Mouse (Mus musculus) neural tube, embryonic 14.5 days (tissue): ENCODE results near the gene Hist2h3c1. TPM values are rescaled to one million over a fixed set of nuclear protein-coding genes. Genes with fewer than 3 reads are reported as not detected.
"Not testable (repeated sequence)": the region's sequence is repeated elsewhere in the genome, so short reads cannot be mapped to it uniquely, and the experiment has no call there.

Experiments
- ATAC-seq: fragments of 200-750 bp; cut with Nextera tagmentation; 2 replicates; pipeline ENCODE4 v1.8.0; 2017; ENCODE audit warnings: low read depth, mild to moderate bottlenecking, moderate TSS enrichment, moderate library complexity
- H3K27ac ChIP-seq: fragments of 300-500 bp; sonication (generic); 2 replicates; pipeline ENCODE4 v1.5.1; 2014; ENCODE audit warnings: low read depth, mild to moderate bottlenecking, control low read depth, low read length, moderate library complexity, mixed read lengths
- H3K27me3 ChIP-seq: fragments of 300-500 bp; sonication (generic); 2 replicates; pipeline ENCODE4 v1.6.1; 2014; ENCODE audit warnings: low read length; ENCODE audit not compliant: control insufficient read depth, insufficient read depth
- H3K36me3 ChIP-seq: fragments of 300-500 bp; sonication (generic); 2 replicates; pipeline ENCODE4 v1.6.1; 2014; ENCODE audit warnings: low read length, mixed read lengths; ENCODE audit not compliant: control insufficient read depth, insufficient read depth
- H3K4me1 ChIP-seq: fragments of 300-500 bp; sonication (generic); 2 replicates; pipeline ENCODE4 v1.6.1; 2014; ENCODE audit warnings: low read length; ENCODE audit not compliant: control insufficient read depth, insufficient read depth
- H3K4me2 ChIP-seq: fragments of 300-500 bp; sonication (generic); 2 replicates; pipeline ENCODE4 v1.6.1; 2014; ENCODE audit warnings: mild to moderate bottlenecking, low read depth, low read length, control low read depth
- H3K4me3 ChIP-seq: fragments of 300-500 bp; sonication (generic); 2 replicates; pipeline ENCODE4 v1.5.1; 2014; ENCODE audit warnings: low read depth, low read length, control low read depth, mixed read lengths
- H3K9ac ChIP-seq: fragments of 300-500 bp; sonication (generic); replicated peaks from 2 replicates; pipeline ENCODE4 v1.6.1; 2014; ENCODE audit warnings: low read depth, mild to moderate bottlenecking, control low read depth, low read length, mixed read lengths
- H3K9me3 ChIP-seq: fragments of 300-500 bp; sonication (generic); 2 replicates; pipeline ENCODE4 v1.6.1; 2016; ENCODE audit warnings: low read length; ENCODE audit not compliant: control insufficient read depth
- WGBS: fragments of 180-500 bp; shearing (Covaris S2); extraction: QIAGEN DNeasy Blood & Tissue Kit; methylation state at CpG from one replicate; pipeline ENCODE4 v1.1.7; 2014; 5-methylcytosine and 5-hydroxymethylcytosine counted together
- polyA plus RNA-seq: library from polyadenylated mRNA; unstranded; fragments of >200 nt; fragmentation: Nextera tagmentation; extraction: Ambion mirVana; gene quantifications from 2 replicates; pipeline ENCODE4 v1.2.1, GENCODE M21; 2014

The Hist2h3c1 gene
- polyA plus RNA-seq, 1 experiment from 2014 or later, result 0.67 TPM

DNA sequence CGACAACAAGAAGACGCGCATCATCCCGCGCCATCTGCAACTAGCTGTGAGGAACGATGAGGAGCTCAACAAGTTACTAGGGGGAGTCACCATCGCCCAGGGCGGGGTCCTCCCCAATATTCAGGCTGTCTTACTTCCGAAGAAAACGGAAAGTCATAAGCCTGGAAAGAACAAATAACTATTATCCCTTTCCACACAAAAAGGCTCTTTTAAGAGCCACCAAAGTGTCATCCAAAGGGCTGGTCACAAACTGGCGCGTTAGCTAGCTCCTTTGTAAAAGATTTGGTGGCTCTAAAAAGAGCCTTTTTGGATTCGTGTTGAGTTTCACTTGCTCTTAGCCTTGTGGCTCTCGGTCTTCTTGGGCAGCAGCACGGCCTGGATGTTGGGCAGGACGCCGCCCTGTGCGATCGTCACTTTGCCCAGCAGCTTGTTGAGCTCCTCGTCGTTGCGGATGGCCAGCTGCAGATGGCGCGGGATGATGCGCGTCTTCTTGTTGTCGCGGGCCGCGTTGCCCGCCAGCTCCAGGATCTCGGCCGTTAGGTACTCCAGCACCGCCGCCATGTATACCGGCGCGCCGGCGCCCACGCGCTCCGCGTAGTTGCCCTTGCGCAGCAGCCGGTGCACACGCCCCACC, 26.2 kb upstream of the Hist2h3c1 start:
- not testable (repeated sequence) for H3K9me3 ChIP-seq, H3K36me3 ChIP-seq, H3K27me3 ChIP-seq
- WGBS, result under 1% methylated on average over 23 of the region's 47 CpGs
- H3K27ac ChIP-seq, result peak overlapping the region; percentile 95
- H3K4me2 ChIP-seq, result peak overlapping the region; percentile 83
- peak; percentile 38 for ATAC-seq
- peaks cover 13% of the 10 kb centered on the region for H3K4me1 ChIP-seq
- peak overlapping the region; percentile 54 for H3K9ac ChIP-seq
- H3K4me3 ChIP-seq, result peak overlapping the region; percentile 48

GRCm38 (mm10) chr3:96220765-96221639, 25.5 kb upstream of the Hist2h3c1 start, which contains the start of the genes Hist2h2ac and Hist2h2be:
Gene Hist2h2ac (minus strand): TSS chr3:96220880.
Gene Hist2h2be (plus strand): TSS chr3:96221119.
- no peaks in the 10 kb centered on the region for H3K27me3 ChIP-seq

GRCm38 (mm10) chr3:96221640-96222038, 24.8 kb upstream of the Hist2h3c1 start:
- H3K4me1 ChIP-seq, result peaks cover 13% of the 10 kb centered on the region
- peak overlapping the region; percentile 95 for H3K27ac ChIP-seq
- H3K36me3 ChIP-seq, result no peaks in the 10 kb centered on the region
- ATAC-seq, result no peak
- H3K9ac ChIP-seq, result peak overlapping the region; percentile 54
- H3K9me3 ChIP-seq, result no peaks in the 10 kb centered on the region
- peak overlapping the region; percentile 83 for H3K4me2 ChIP-seq
- H3K27me3 ChIP-seq, result no peaks in the 10 kb centered on the region
- peak overlapping the region; percentile 48 for H3K4me3 ChIP-seq
- WGBS, result 16% methylated on average over 9 of the region's 9 CpGs

More at GRCm38 (mm10) chr3:96220765-96221639, 25.5 kb upstream of the Hist2h3c1 start, which contains the start of the genes Hist2h2ac and Hist2h2be:
- H3K9me3 ChIP-seq, result no peaks in the 10 kb centered on the region
- peaks cover 13% of the 10 kb centered on the region for H3K4me1 ChIP-seq
- H3K27ac ChIP-seq, result peak within 1 kb of the TSS; percentile 95
- peak within 1 kb of the TSS; percentile 83 for H3K4me2 ChIP-seq
- peak within 1 kb of the TSS; percentile 54 for H3K9ac ChIP-seq
- peak within 1 kb of the TSS; percentile 48 for H3K4me3 ChIP-seq
- peak; percentile 77 for ATAC-seq
- H3K36me3 ChIP-seq, result no peaks in the 10 kb centered on the region
- under 1% methylated on average over 43 of the region's 43 CpGs for WGBS

DNA sequence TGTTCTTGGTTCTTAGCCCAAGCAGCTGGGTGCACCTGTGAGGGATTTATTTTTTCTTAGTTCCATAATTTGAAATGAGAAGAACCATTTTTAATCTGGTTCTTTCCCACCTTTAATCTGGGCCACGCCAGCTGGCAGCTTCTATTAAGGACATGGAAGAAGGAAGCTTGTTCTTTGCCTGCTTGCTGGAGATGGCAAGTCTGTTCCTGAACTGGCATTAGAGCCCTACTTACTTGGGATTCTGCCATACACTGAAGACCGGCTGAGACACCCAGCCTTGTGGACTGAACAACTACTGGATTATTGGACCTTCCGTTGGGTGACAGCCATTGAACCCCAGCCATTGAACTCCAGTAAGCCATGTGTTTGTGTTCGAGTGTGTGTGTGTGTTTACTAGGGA, 23.7 kb upstream of the Hist2h3c1 start:
- Histone ChIP-seq H3K9me3 (no peaks in the 10 kb centered on the region), H3K4me3 (no peak overlapping the region), H3K9ac (no peak overlapping the region), H3K27ac (no peak overlapping the region), H3K27me3 (no peaks in the 10 kb centered on the region), H3K36me3 (no peaks in the 10 kb centered on the region), H3K4me2 (peak overlapping the region; percentile 83; the same call in 1 of the 2 replicates), H3K4me1 (peaks cover 13% of the 10 kb centered on the region)
- ATAC-seq, result no peak
- WGBS, result 92% methylated on average over 4 of the region's 4 CpGs

GRCm38 (mm10) chr3:96225421-96225820, 21.1 kb upstream of the Hist2h3c1 start:
- Histone ChIP-seq H3K4me3 (no peak overlapping the region), H3K9ac (no peak overlapping the region; the same call in 1 of the 2 replicates), H3K36me3 (no peaks in the 10 kb centered on the region), H3K27me3 (no peaks in the 10 kb centered on the region), H3K4me1 (peaks cover 10% of the 10 kb centered on the region), H3K27ac (no peak overlapping the region), H3K4me2 (no peak overlapping the region), H3K9me3 (no peaks in the 10 kb centered on the region)
- no peak for ATAC-seq
- WGBS, result 11% methylated on average over 2 of the region's 2 CpGs

- 76% methylated on average over 8 of the region's 8 CpGs for WGBS
- H3K27ac ChIP-seq, result no peak overlapping the region
- no peak for ATAC-seq
- no peaks in the 10 kb centered on the region for H3K9me3 ChIP-seq
- no peak overlapping the region for H3K4me2 ChIP-seq
- no peaks in the 10 kb centered on the region for H3K27me3 ChIP-seq
- no peaks in the 10 kb centered on the region for H3K36me3 ChIP-seq
- H3K4me3 ChIP-seq, result no peak overlapping the region
- no peak overlapping the region for H3K9ac ChIP-seq
- peaks cover 2% of the 10 kb centered on the region for H3K4me1 ChIP-seq
Observed at GRCm38 (mm10) chr3:96226695-96227648, 19.5 kb upstream of the Hist2h3c1 start.

DNA sequence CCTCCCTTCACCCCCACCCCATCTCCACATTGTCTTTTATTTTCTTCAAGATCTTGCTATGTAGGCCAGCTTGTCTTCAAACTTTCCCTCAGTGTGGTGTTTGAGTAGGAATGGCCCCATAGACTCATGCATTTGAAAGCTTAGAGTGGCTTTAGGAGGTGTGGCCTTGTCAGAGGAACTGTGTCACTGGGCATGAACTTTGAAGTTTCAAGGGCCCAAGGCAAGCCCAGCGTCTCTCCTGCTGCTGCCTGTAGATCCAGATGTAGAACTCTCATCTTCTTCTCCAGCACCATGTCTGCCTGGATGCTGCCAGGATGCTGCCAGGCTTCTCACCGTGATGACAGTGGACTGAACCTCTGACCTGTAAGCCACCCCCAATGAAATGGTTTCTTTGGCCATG, 17.7 kb upstream of the Hist2h3c1 start:
- Histone ChIP-seq H3K27me3 (no peaks in the 10 kb centered on the region), H3K27ac (no peak overlapping the region), H3K4me2 (no peak overlapping the region), H3K4me3 (no peak overlapping the region), H3K9me3 (no peaks in the 10 kb centered on the region), H3K9ac (no peak overlapping the region), H3K36me3 (no peaks in the 10 kb centered on the region), H3K4me1 (no peaks in the 10 kb centered on the region)
- WGBS, result 63% methylated on average over 2 of the region's 2 CpGs
- no peak for ATAC-seq

GRCm38 (mm10) chr3:96230404-96230803, 16.1 kb upstream of the Hist2h3c1 start:
- H3K4me2 ChIP-seq, result no peak overlapping the region
- ATAC-seq, result no peak
- no peak overlapping the region for H3K27ac ChIP-seq
- no peaks in the 10 kb centered on the region for H3K9me3 ChIP-seq
- no peaks in the 10 kb centered on the region for H3K27me3 ChIP-seq
- no peak overlapping the region for H3K9ac ChIP-seq
- WGBS, result 77% methylated on average over 2 of the region's 2 CpGs
- H3K4me3 ChIP-seq, result no peak overlapping the region
- H3K36me3 ChIP-seq, result no peaks in the 10 kb centered on the region
- H3K4me1 ChIP-seq, result no peaks in the 10 kb centered on the region
